Mouse (Mus musculus) cerebellum, adult 11-12 months (tissue): Measurements from ENCODE around the gene Setd4.

Experiments
- DNase-seq: peaks from one replicate; pipeline ENCODE4 v3.0.0; 2022

Setd4 gene

GRCm38 (mm10) chr16:93543704-93544103, 60.2 kb downstream of the Setd4 start:
- peak; percentile 5 for DNase-seq

- DNase-seq = no peak
These were observed 64.0 kb downstream of the Setd4 start for GRCm38 (mm10) chr16:93539891-93540290.

GRCm38 (mm10) chr16:93535151-93535853, 68.6 kb downstream of the Setd4 start:
- no peak for DNase-seq
